Mouse (Mus musculus): ENCODE results near the gene Pja2.

- TF ChIP-seq CTCF (IDR thresholded peaks at IDR 0.05; ENCODE audit: low read depth, low read length) = no peak
- no peak for TF ChIP-seq TAL1 (conservative IDR thresholded peaks at IDR 0.05; ENCODE audit: low read depth, low read length)
- TF ChIP-seq GATA1 (IDR thresholded peaks at IDR 0.05; ENCODE audit: borderline replicate concordance, low read length) = no peak
These were observed 7.2 kb downstream of the Pja2 start for GRCm38 (mm10) chr17:64324556-64324955.
